Mouse (Mus musculus) lung, postnatal 25 days (tissue): ENCODE results near the gene Hgfac.

Source experiments
- DNase-seq: peaks from one replicate; pipeline ENCODE4 v3.0.0; 2022; ENCODE audit warnings: low spot score

Hgfac gene

GRCm38 (mm10) chr5:35041268-35041829 lies at the start of gene Hgfac:
Hgfac (plus strand) TSS chr5:35041509.
- DNase-seq: peak; percentile 45

DNA sequence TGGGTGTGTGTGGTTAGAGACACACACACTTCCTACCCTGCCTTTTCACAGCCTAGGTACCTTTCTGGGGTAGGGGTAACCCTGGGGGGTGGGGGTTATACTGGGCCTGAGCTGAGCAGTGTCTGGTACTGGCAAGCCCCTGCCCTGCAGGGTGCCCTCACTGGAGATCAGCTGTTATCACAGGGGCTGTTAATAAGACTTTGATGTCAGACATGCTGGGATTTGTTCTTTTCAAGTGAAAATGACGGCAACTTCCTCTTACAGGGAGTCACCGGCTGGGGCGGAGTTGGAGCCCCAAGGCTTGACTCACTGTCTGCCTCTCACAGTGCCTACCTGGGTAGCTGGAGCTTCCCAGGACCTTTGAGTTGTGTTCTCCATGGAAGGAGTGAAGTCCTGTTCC lies 42.6 kb upstream of the Hgfac start:
- no peak for DNase-seq

- no peak for DNase-seq
These were observed 42.0 kb upstream of the Hgfac start for GRCm38 (mm10) chr5:34999281-34999680.

DNA sequence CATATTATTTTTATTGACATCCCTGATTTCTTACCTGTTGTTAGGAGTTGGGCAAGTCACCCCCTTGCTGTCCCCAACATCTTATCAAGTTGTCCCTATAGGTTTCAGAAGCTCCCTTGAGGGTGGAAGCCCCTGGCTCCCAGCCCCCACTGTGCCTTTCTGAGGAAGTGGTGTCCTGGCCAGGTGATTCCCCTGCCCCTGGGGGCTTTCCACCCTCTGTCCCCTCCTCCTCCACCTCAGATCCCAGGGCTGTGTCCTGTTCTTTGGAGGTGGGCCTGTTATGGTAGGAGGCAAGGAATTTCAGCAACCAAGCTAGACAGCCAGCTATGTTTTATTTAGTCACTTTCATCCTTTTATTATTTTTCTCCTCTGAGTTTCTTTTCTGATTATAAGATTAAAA lies 41.0 kb upstream of the Hgfac start:
- DNase-seq: no peak

GRCm38 (mm10) chr5:35001144-35001543 lies 40.2 kb upstream of the Hgfac start:
- DNase-seq: no peak

GRCm38 (mm10) chr5:35003611-35004162 lies 37.6 kb upstream of the Hgfac start:
- no peak for DNase-seq

DNA sequence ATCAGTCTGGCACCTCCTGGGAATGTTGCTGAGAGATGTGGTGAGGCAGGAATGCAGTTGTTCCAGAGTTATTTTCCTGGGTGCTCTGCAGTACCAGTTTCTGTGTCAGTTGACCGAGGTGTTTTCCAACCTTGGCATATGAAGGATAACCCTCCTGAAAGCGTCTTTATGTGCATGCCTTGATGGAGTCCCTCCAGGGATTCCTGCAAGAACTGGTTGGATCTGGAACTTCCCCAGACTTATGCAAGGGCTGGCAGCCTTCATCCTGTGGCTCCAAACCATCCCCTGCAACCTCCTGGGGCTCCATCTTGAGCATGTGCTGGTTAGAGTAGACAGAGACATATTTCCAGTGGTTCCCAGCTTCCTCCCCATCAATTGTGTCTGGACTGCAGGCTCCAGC lies 36.5 kb upstream of the Hgfac start:
- DNase-seq: no peak

GRCm38 (mm10) chr5:35005659-35006058 lies 35.6 kb upstream of the Hgfac start:
- no peak for DNase-seq

DNA sequence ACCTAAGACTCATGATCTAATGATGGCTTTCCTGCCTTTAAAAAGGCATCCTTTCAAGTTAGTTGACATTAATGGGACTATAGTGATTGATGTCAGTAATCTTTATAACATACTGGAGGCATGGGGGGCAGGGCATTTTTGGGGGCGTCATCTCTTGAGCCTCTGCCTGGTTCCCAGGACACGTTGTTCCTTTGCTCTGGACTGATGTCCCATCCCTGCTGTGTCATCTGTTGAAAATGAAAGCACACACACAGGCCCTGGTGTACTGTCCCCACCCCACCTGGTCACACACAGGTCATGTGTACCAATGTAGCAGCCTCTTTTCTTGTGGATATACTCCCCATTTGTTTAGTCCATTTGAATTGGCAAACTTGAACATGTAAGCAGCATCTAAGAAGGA lies 34.7 kb upstream of the Hgfac start:
- peak; percentile 48 for DNase-seq

DNA sequence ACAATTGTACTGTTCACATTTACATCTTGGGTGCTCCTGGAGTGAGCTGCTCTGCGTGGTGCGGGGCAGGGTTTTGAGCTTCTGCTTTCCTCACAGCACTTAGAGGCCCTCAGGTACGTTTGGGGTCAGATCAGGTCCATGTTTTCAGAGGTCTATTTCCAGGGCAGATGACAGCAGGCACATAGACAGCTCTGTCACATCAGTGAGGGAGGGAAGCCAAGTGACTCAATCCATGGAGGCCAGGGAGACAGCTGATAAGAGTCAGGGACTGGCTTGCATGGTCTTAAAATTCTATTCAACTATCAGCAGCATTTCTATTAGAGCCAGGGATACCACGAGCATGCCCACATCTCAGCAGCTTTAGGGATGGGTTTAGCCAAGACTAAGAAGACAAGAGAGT lies 32.1 kb upstream of the Hgfac start:
- DNase-seq: no peak

GRCm38 (mm10) chr5:35010656-35011055 lies 30.7 kb upstream of the Hgfac start:
- DNase-seq: no peak

GRCm38 (mm10) chr5:35011156-35011923 lies 30.0 kb upstream of the Hgfac start:
- no peak for DNase-seq

DNA sequence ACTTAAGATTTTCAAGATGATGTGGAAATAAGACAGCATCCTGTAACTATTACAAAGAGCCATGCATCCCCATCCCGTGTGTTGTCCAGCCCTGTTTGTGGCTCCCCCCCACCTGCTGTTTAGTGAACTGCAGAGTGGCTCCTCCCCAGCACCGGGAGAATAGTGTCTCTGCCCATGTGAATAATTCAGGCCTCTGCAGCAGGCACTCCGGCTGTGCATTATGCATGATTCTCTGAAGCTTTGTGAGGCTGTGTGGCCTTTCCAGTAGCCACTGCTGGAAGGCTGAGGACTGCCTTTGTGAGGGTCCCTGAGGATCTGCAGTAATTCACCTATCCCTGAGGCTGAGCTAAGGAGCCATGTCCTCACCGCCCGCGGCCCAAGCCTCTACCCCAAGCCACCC lies 27.3 kb upstream of the Hgfac start:
- DNase-seq: no peak

DNA sequence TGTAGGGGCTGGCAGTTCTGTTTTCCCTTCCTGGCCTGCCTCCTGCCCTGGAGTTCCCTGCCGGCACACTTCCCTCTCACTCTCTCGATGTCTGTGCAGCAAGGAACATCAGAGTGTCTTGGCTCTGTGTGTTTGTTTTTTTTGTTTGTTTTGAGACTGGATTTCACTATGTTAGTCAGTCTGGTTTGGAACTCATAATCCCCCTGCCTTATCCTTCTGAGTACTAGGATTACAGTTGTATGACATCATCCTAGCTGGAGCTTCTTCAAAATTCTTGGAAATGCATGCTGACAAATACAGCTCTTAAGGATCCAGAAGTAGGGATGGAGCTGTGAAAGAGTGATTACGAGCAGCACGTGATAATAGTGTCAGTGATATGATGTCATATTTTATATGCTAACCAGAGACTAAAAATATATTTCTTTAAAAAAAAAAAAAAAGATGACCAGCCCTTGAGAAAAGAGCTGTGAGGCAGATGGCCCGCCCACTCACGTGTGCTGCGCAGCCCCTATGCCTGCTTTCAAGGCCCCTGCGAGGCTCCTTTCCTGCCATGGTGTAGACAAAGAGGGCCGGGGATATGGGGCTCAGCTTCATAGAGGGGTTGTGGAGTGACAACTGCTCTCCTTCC lies 21.5 kb upstream of the Hgfac start:
- no peak for DNase-seq

DNA sequence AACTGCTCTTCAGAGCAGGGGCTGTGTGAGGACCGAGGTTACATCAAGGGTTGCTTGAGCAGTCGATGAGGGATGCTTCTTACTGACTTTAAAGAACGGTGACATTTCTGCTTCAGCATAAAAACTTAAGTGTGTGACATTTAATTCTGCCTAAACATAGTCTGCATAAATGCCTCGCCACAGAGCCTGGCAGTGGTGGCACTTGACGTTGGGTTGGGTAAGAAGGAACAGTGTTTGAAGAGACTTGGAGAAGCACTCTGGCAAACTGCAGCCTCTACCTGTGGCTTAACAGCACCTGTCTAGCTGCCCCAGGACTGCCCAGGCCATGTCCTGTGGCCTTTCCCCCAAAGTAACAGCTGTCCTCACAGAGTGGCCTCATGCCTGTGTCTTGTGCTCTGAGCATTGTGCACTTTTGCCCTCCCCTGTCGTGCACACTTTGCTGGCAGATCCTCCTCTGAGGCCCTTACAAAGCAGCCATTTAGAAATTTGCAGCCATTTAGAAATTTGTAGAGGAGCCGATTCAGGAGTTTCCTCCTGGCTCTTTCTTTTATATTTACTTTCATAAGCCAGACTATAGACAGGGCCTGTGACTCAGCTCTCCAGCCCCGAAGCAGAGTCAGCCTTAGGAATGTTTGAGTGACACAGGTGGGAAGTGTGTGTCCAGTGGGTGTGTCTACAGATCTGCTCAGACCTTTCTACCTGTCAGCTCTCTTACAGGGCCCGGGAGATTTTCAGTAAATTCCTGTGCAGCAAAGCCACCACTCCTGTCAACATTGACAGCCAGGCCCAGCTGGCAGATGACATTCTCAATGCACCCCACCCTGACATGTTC lies 20.7 kb upstream of the Hgfac start:
- peak; percentile 20 for DNase-seq

GRCm38 (mm10) chr5:35024975-35025374 lies 16.3 kb upstream of the Hgfac start:
- peak; percentile 65 for DNase-seq

DNA sequence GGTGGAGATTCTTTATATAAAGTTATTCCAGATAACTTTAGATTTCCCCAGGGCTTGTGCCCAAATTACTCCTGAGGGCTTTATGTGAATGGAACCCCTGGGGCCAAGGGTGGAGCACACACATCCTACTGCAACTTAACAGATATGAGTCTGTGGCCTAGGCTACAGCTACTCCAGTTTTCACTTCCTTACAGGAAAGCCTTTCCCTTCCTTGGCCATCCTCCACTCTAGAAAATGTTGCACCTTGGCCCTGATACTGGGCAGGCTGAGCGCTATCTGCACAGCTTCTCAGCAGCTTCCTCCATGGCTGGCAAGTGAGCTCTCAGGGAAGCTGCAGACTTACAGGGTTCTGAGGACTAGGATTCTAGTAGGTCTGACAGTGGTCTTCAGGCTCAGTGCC lies 12.0 kb upstream of the Hgfac start:
- DNase-seq: no peak

DNA sequence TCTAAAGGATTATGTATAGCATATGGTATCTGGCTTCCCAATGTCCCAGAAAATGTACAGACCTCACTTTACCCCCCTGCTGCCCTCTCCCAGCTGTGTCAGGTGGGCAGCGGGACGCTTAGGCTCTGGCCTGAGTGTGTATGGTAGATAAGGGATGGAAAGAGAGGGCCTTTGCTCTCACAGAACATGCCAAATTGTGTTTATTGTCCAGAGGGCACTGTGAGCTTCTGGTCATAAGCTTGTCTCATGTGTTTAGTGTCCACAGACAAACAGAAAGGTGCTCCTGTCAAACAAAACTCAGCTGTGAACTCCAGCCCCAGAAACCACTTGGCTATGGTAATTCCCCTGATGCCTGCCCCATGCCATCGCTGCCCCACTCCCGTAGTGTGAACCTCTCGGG lies 11.6 kb upstream of the Hgfac start:
- DNase-seq: no peak

- peak; percentile 47 for DNase-seq
These were observed 8.2 kb upstream of the Hgfac start for GRCm38 (mm10) chr5:35033068-35033467.

GRCm38 (mm10) chr5:35033619-35034018 lies 7.7 kb upstream of the Hgfac start:
- no peak for DNase-seq

- no peak for DNase-seq
These were observed 6.2 kb upstream of the Hgfac start for GRCm38 (mm10) chr5:35035141-35035540.

DNA sequence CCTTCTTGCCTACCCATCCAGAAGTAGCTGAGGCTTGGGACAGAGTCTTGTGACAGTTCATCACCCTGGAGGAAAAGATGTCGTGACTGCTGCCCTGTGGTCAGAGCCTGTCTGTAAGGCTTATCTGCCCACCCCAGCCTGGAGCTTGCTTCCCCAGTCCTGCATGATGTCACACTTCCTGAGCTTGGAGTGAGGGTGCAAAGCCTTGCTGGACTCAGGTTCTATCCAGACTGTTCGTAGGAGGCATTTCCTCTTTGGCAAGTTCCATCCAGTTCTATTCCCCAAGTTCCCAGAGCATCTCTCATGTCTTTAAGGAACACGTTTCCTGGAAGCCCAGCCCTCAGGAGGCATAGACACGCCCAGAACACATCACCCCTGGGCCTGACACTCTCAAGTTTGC lies 5.5 kb upstream of the Hgfac start:
- peak; percentile 52 for DNase-seq
